Mouse (Mus musculus) bone marrow, adult 2 months (tissue): ENCODE results near the gene Nccrp1.

Experiments
- CTCF ChIP-seq: fragments of 200-500 bp; IDR thresholded peaks from 2 replicates; pipeline ENCODE4 v1.5.1; 2011; ENCODE audit warnings: low read length, control low read depth; ENCODE audit not compliant: control insufficient read depth, insufficient read depth
- POLR2A ChIP-seq: fragments of 200-500 bp; IDR thresholded peaks from 2 replicates; pipeline ENCODE4 v1.6.1; 2011; ENCODE audit warnings: low read depth, mild to moderate bottlenecking, control low read depth, low read length, borderline replicate concordance; ENCODE audit not compliant: control insufficient read depth

- TF ChIP-seq CTCF, result no peak
- TF ChIP-seq POLR2A, result no peak
These were observed 51.6 kb downstream of the Nccrp1 start for GRCm38 (mm10) chr7:28495426-28495825.
